In the genomic region with DNA sequence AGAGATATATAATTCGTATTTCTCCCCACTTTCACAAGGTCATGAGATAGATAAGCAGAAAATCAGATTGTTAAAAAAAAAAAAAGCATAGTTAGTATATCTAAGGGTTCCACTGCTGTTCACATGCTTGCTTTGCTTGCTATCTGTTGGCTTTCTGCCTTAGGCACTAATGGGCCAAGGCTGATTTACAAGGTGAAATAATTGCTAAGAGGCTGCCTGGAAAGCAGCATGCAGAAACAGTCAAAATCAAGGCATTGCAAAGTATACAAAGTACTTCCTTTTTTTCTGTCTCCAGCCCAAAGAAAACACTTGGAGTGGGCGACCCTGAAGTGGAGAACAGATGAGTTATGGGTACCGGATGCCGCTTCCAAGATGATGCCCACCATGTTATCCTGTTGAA, we compare ENCODE assay signal across 27 mouse cellular contexts. TPM values are rescaled to one million over a fixed set of nuclear protein-coding genes. Genes with fewer than 3 reads are reported as not detected.
DNase-seq lines count a peak whose midpoint lies in the region; ATAC-seq lines count a peak whose summit lies in the region.
"Had no signal": no experiment of that assay in that cellular context is flagged by ENCODE, and none has a peak within 500 bp of the region (broad histone marks: within the 10 kb centered on the region; RNA-seq: fewer than 3 reads in every experiment).

No protein-coding gene starts in this region.

- intact Hi-C loops in heart, postnatal 25 days (cut with DNase I) = loop anchor here (2.0 to 5.0 kb wide), 3 partner anchors 70 to 344 kb away; a partner anchor contains a TSS

- peaks cover 22% of the 10 kb centered on the region for H3K36me3 ChIP-seq in heart, embryonic 13.5 days
- H3K36me3 ChIP-seq in neural tube, embryonic 13.5 days = peaks cover 7% of the 10 kb centered on the region; the same call in 1 of the 2 replicates
- H3K36me3 ChIP-seq: forebrain, embryonic 15.5 days; hindbrain, embryonic 15.5 days had no signal

- no peak overlapping the region for H3K4me3 ChIP-seq in heart, embryonic 13.5 days
- H3K4me3 ChIP-seq in neural tube, embryonic 13.5 days = no peak overlapping the region

- peaks cover 18% of the 10 kb centered on the region for H3K4me1 ChIP-seq in heart, embryonic 13.5 days
- H3K4me1 ChIP-seq in neural tube, embryonic 13.5 days (replicated peaks) = peaks cover 5% of the 10 kb centered on the region

- peak overlapping the region; percentile 80; the same call in 1 of the 2 replicates for H3K4me2 ChIP-seq in heart, embryonic 13.5 days
- peak overlapping the region; percentile 46; the same call in 1 of the 2 replicates for H3K4me2 ChIP-seq in neural tube, embryonic 13.5 days

- H3K9me3 ChIP-seq in heart, embryonic 13.5 days = no peaks in the 10 kb centered on the region
- H3K9me3 ChIP-seq in neural tube, embryonic 13.5 days = no peaks in the 10 kb centered on the region
- H3K9me3 ChIP-seq: embryonic facial prominence, embryonic 13.5 days; forebrain, embryonic 10.5 days; forebrain, embryonic 15.5 days; hindbrain, embryonic 15.5 days; limb, embryonic 13.5 days; lung, embryonic 15.5 days had no signal

- H3K27me3 ChIP-seq in heart, embryonic 13.5 days (replicated peaks) = no peaks in the 10 kb centered on the region
- no peaks in the 10 kb centered on the region for H3K27me3 ChIP-seq in neural tube, embryonic 13.5 days
- H3K27me3 ChIP-seq: embryonic facial prominence, embryonic 13.5 days; forebrain, embryonic 15.5 days; hindbrain, embryonic 15.5 days; limb, embryonic 13.5 days; lung, embryonic 15.5 days had no signal

- no peak for ATAC-seq in heart, embryonic 13.5 days (ENCODE audit: extremely low read depth, insufficient number of reproducible peaks, low FRiP score, low TSS enrichment)
- ATAC-seq in neural tube, embryonic 13.5 days (ENCODE audit: low read depth) = no peak
- peak; percentile 25; the same call in 1 of the 2 replicates for ATAC-seq in megakaryocyte-erythroid progenitor cell, adult 5-6 weeks (replicated peaks; ENCODE audit: low FRiP score, low TSS enrichment, poor library complexity, severe bottlenecking)

- DNase-seq in adrenal gland, postnatal 14 days = peak; percentile 22
- no peak for DNase-seq in adrenal gland, adult 8-10 months
- no peak for DNase-seq in heart, postnatal 25 days (ENCODE audit: low spot score)
- DNase-seq in neural tube, embryonic 10.5 days (ENCODE audit: extremely low spot score, low spot score) = no peak
- DNase-seq in gastrocnemius, adult 8-10 months (ENCODE audit: low spot score in 2 of 2) = no peak

- 80% methylated on average over 4 of the region's 4 CpGs for WGBS in heart, embryonic 13.5 days
- WGBS in neural tube, embryonic 13.5 days = 82% methylated on average over 4 of the region's 4 CpGs

- no peak overlapping the region for H3K27ac ChIP-seq in heart, embryonic 13.5 days (replicated peaks)
- H3K27ac ChIP-seq in neural tube, embryonic 13.5 days (replicated peaks) = no peak overlapping the region
- H3K27ac ChIP-seq: embryonic facial prominence, embryonic 13.5 days; forebrain, embryonic 15.5 days; heart, adult 2 months; hindbrain, embryonic 15.5 days; left cerebral cortex, adult 2 months; limb, embryonic 13.5 days; liver, embryonic 14.5 days; lung, embryonic 15.5 days; stomach, postnatal 0 days had no signal

- no peak overlapping the region for H3K9ac ChIP-seq in heart, embryonic 13.5 days
- H3K9ac ChIP-seq in neural tube, embryonic 13.5 days = no peak overlapping the region
- H3K9ac ChIP-seq: embryonic facial prominence, embryonic 13.5 days; forebrain, embryonic 15.5 days; hindbrain, embryonic 15.5 days; limb, embryonic 13.5 days; lung, embryonic 15.5 days had no signal

RNA-seq across cellular contexts. Expression of a gene that starts 0.8 kb away (rescaled TPM):
- 35.1 and 41.6 TPM in 2 replicates for total RNA-seq in adrenal gland, postnatal 14 days (2021)
- total RNA-seq in adrenal gland, adult 8-10 months (2022) = 10 to 100 TPM; 12.9 to 19.4 (median 15.7) TPM
- 97.6 and 106 TPM in 2 replicates for polyA plus RNA-seq in heart, embryonic 13.5 days (2015; fragmentation: Nextera tagmentation; extraction: Ambion mirVana)
- total RNA-seq in heart, postnatal 25 days (2021) = 1 to 10 TPM; 4.7 to 5.4 TPM
- polyA plus RNA-seq in neural tube, embryonic 13.5 days (2015; fragmentation: Nextera tagmentation; extraction: Ambion mirVana) = 23.9 and 26.8 TPM in 2 replicates
- 439 and 485 TPM in 2 replicates for total RNA-seq in megakaryocyte-erythroid progenitor cell, adult 5-6 weeks (2014; fragmentation: Nextera tagmentation)
- total RNA-seq in megakaryocyte-erythroid progenitor cell, adult 5-6 weeks (2017) = 290 and 302 TPM in 2 replicates
- total RNA-seq in gastrocnemius, adult 8-10 months (2022) = 1 to 10 TPM; 2.6 to 3.3 (median 3.1) TPM

RNA-seq across cellular contexts. Expression of a gene that starts 30.5 kb away (rescaled TPM):
- not detected in 2 replicates for total RNA-seq in adrenal gland, postnatal 14 days (2021)
- total RNA-seq in adrenal gland, adult 8-10 months (2022) = not detected
- not detected in 2 replicates for polyA plus RNA-seq in heart, embryonic 13.5 days (2015; fragmentation: Nextera tagmentation; extraction: Ambion mirVana)
- not detected for total RNA-seq in heart, postnatal 25 days (2021)
- not detected in 2 replicates for polyA plus RNA-seq in neural tube, embryonic 13.5 days (2015; fragmentation: Nextera tagmentation; extraction: Ambion mirVana)
- total RNA-seq in megakaryocyte-erythroid progenitor cell, adult 5-6 weeks (2014; fragmentation: Nextera tagmentation) = not detected in 2 replicates
- not detected in 2 replicates for total RNA-seq in megakaryocyte-erythroid progenitor cell, adult 5-6 weeks (2017)
- total RNA-seq in gastrocnemius, adult 8-10 months (2022) = not detected
- total RNA-seq: adrenal gland, postnatal 36 days; gastrocnemius, adult 18-20 months; gastrocnemius, postnatal 36 days; heart, adult 2 months; left cerebral cortex, adult 2 months; monocyte, adult 5-6 weeks; neutrophil, adult 5-6 weeks had no signal
- polyA plus RNA-seq: embryonic facial prominence, embryonic 13.5 days; forebrain, embryonic 15.5 days; frontal cortex, adult 2 months; heart, adult 2 months; hindbrain, embryonic 15.5 days; kidney, embryonic 14.5 days; lung, embryonic 15.5 days; midbrain, embryonic 14.5 days; spleen, adult 2 months; stomach, postnatal 0 days had no signal
